Mouse (Mus musculus) midbrain, embryonic 10.5 days (tissue): ENCODE results near the gene Prpf6. TPM values are rescaled to one million over a fixed set of nuclear protein-coding genes. Genes with fewer than 3 reads are reported as not detected.

Experiments
- DNase-seq: peaks from one replicate; pipeline ENCODE4 v3.0.0-alpha.2; 2017; ENCODE audit warnings: low spot score
- H3K27ac ChIP-seq: fragments of 300-500 bp; sonication (generic); replicated peaks from 2 replicates; pipeline ENCODE4 v1.5.1; 2016; ENCODE audit warnings: mild to moderate bottlenecking
- H3K27me3 ChIP-seq: fragments of 300-500 bp; sonication (generic); 2 replicates; pipeline ENCODE4 v1.6.1; 2016; ENCODE audit warnings: low read depth, mild to moderate bottlenecking; ENCODE audit not compliant: poor library complexity, severe bottlenecking
- H3K36me3 ChIP-seq: fragments of 300-500 bp; sonication (generic); 2 replicates; pipeline ENCODE4 v1.6.1; 2016; ENCODE audit warnings: mild to moderate bottlenecking, moderate library complexity
- H3K4me1 ChIP-seq: fragments of 300-500 bp; sonication (generic); 2 replicates; pipeline ENCODE4 v1.6.1; 2016
- H3K4me3 ChIP-seq: fragments of 300-500 bp; sonication (generic); 2 replicates; pipeline ENCODE4 v1.5.1; 2016; ENCODE audit warnings: mild to moderate bottlenecking, moderate library complexity
- H3K9me3 ChIP-seq: fragments of 300-500 bp; sonication (generic); replicated peaks from 2 replicates; pipeline ENCODE4 v1.6.1; 2016; ENCODE audit warnings: mild to moderate bottlenecking
- WGBS: fragments of 180-500 bp; shearing (Covaris S2); methylation state at CpG from one replicate; pipeline ENCODE4 v1.1.7; 2016; 5-methylcytosine and 5-hydroxymethylcytosine counted together
- polyA plus RNA-seq: library from polyadenylated mRNA; unstranded; fragments of >200 nt; fragmentation: Nextera tagmentation; extraction: Ambion mirVana; gene quantifications from 2 replicates; pipeline ENCODE4 v1.2.1, GENCODE M21; 2016

The Prpf6 gene
- polyA plus RNA-seq: 82.0 and 85.4 TPM in 2 replicates

GRCm38 (mm10) chr2:181591528-181592085 lies at the start of gene Prpf6:
TSS of gene Prpf6 (plus strand) at chr2:181591868.
- H3K27ac ChIP-seq: peak within 1 kb of the TSS; percentile 94
- peaks cover 30% of the 10 kb centered on the region for H3K4me1 ChIP-seq
- WGBS: 22% methylated on average over 5 of the region's 5 CpGs
- no peaks in the 10 kb centered on the region for H3K9me3 ChIP-seq
- H3K36me3 ChIP-seq: peaks cover 54% of the 10 kb centered on the region
- peak within 1 kb of the TSS; percentile 97 for H3K4me3 ChIP-seq
- H3K27me3 ChIP-seq: no peaks in the 10 kb centered on the region
- no peak for DNase-seq

DNA sequence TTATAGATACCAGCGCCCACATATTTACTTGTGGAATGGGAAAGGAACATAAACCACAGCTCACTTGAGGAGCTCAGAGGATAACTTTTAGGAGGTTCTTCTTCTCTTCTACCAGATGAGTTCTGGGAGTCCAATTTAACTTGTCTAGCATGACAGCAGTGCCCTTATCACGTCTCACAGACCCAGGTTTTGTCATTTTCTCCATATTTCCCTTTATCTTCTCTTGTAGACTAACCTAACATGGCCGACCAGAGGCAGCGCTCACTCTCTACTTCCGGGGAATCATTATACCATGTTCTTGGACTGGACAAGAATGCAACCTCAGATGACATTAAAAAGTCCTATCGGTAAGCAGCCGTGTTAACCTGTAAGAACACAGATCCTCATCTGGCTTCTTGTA lies 45.5 kb upstream of the Prpf6 start:
- DNase-seq: no peak
- Histone ChIP-seq H3K9me3 (no peaks in the 10 kb centered on the region), H3K4me1 (no peaks in the 10 kb centered on the region), H3K36me3 (peaks cover 71% of the 10 kb centered on the region), H3K27me3 (no peaks in the 10 kb centered on the region), H3K27ac (no peak overlapping the region), H3K4me3 (no peak overlapping the region)
- WGBS: 94% methylated on average over 7 of the region's 7 CpGs

DNA sequence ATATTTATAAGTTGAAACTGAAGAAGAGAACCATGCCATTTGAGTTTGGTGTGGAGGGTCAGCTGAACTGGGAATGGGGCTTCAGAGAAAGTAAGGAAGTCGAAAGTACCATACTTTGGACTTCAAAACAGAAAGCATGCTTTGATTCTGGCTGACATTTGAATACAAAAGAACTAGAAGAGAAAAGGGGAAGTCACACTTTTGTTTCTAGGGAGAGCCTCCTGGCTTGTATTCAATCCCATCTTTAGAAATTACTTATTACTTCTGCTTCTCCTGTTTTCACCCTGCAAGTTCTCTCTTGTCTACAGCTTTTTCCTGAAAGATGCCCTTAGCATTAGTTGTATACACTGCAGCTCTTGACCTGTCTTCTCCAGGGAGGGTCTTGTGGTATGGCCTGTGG lies 43.4 kb upstream of the Prpf6 start:
- H3K9me3 ChIP-seq: no peaks in the 10 kb centered on the region
- H3K4me1 ChIP-seq: no peaks in the 10 kb centered on the region
- H3K4me3 ChIP-seq: no peak overlapping the region
- no peak for DNase-seq
- peaks cover 82% of the 10 kb centered on the region for H3K36me3 ChIP-seq
- no peaks in the 10 kb centered on the region for H3K27me3 ChIP-seq
- H3K27ac ChIP-seq: no peak overlapping the region
- WGBS: 85% methylated on average over 1 of the region's 1 CpGs

DNA sequence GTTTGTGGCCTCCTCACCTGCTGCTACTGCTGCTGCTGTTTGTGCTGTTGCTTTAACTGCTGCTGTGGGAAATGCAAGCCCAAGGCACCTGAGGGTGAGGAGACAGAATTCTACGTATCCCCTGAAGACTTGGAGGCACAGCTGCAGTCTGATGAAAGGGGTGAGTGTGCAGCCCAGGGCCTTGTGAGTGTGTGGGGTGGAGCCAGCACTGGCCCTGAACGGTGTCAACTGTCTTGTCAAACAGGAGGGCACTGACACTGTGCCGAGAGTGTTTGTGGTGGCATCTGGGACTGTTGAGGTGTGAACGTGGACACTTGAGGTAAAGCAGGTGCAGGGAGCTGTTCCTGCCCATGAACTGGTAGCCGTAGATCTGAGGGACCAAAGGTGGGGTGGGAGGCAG lies 43.0 kb upstream of the Prpf6 start:
- DNase-seq: no peak
- Histone ChIP-seq H3K36me3 (peaks cover 87% of the 10 kb centered on the region), H3K9me3 (no peaks in the 10 kb centered on the region)

DNA sequence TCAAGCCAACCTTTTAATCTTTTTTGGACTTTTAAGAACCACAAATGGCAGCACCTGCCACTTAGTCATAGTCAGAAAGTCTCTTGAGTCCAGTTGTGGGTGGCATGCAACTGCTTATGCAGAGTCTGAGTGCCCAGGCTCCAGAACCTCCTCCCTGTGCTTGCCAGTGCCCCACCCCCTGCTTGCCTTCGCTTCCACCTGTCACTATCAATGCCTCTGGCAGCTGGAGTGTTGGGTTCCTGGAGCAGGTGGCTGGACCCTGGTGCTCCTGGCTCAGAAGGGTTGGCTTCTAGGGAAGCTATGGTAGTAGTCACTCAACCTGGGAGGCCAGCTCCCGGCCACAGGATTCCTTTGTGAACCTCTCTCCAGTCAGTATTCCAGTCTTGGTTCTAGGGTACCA lies 41.4 kb upstream of the Prpf6 start:
- no peaks in the 10 kb centered on the region for H3K27me3 ChIP-seq
- no peaks in the 10 kb centered on the region for H3K9me3 ChIP-seq
- no peak overlapping the region for H3K4me3 ChIP-seq
- 95% methylated on average over 2 of the region's 2 CpGs for WGBS
- peaks cover 92% of the 10 kb centered on the region for H3K36me3 ChIP-seq
- no peaks in the 10 kb centered on the region for H3K4me1 ChIP-seq
- no peak for DNase-seq
- H3K27ac ChIP-seq: no peak overlapping the region

More for the DNA sequence above, 43.0 kb upstream of the Prpf6 start:
- WGBS: 86% methylated on average over 5 of the region's 5 CpGs
- Histone ChIP-seq H3K4me1 (no peaks in the 10 kb centered on the region), H3K27ac (no peak overlapping the region), H3K27me3 (no peaks in the 10 kb centered on the region), H3K4me3 (no peak overlapping the region)

- Histone ChIP-seq H3K9me3 (no peaks in the 10 kb centered on the region), H3K4me3 (no peak overlapping the region), H3K27me3 (no peaks in the 10 kb centered on the region), H3K4me1 (no peaks in the 10 kb centered on the region), H3K36me3 (peaks cover 61% of the 10 kb centered on the region), H3K27ac (no peak overlapping the region)
- no peak for DNase-seq
These were observed 37.9 kb upstream of the Prpf6 start for GRCm38 (mm10) chr2:181553772-181554171.

DNA sequence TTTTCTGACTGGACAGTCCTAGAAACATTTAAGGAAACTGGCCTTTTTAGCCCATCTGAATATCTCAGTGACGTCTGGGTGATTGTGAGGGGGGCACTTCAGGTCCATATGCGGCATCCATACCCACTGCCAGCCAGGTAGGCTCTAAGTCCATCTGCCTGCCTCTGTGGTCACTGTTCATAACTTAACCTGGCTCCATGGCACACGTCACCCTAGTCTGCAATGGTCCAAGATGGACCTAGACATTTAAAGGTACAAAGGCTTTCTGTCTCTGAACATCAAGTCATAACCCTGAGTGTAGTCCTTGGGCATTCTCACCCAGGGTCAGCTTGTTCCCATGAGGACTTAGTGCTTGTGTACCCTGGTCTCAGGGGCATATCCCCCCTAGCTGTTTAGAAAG lies 24.3 kb upstream of the Prpf6 start:
- 88% methylated on average over 3 of the region's 3 CpGs for WGBS
- Histone ChIP-seq H3K27ac (no peak overlapping the region), H3K4me1 (0 out of 2 replicates have a peak, but pooled peaks cover 3% of the 10 kb centered on the region), H3K9me3 (no peaks in the 10 kb centered on the region), H3K4me3 (no peak overlapping the region), H3K36me3 (peaks cover 5% of the 10 kb centered on the region), H3K27me3 (no peaks in the 10 kb centered on the region)
- no peak for DNase-seq

DNA sequence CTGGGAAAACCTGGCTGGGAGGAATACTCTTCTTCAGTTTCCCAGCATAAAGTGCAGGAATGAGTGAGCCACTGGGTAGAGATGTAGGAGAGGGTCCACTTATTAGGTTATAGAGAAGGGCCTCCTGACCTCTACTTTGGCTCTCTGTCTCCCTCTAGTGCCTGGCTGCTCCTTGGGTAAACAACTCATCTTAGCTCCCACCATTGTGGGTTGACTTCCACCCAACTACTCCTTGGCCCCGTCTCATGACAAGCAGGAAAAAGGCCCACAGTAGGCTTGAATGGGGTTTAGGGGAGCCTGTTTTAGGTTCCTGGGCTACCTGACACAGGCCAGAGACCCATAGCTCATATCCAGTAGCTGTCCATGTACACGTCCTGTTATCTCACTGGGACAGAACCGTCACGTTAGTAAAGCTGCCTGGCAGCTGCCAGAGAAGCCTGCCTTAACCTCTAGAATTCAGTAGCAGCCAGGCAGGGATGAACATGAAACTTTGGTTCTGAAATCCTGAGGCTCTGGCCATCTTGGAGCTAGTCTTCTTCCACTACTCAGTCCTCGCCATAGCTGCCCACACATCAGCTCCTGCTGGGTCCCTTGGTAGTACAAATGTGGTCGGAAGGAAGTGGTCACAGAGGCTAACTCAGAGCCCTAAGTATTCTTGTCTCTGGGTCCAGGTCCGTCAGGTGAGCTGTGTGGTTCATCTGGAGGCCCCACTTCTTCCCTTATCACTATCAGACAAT lies 23.2 kb upstream of the Prpf6 start:
- Histone ChIP-seq H3K4me3 (no peak overlapping the region), H3K36me3 (peaks cover 16% of the 10 kb centered on the region), H3K4me1 (0 out of 2 replicates have a peak, but pooled peaks cover 3% of the 10 kb centered on the region), H3K27me3 (no peaks in the 10 kb centered on the region), H3K27ac (no peak overlapping the region), H3K9me3 (no peaks in the 10 kb centered on the region)
- WGBS: 81% methylated on average over 7 of the region's 7 CpGs
- no peak for DNase-seq

- 0 out of 2 replicates have a peak, but pooled peaks cover 3% of the 10 kb centered on the region for H3K4me1 ChIP-seq
- H3K36me3 ChIP-seq: peaks cover 29% of the 10 kb centered on the region
- H3K4me3 ChIP-seq: no peak overlapping the region
- no peaks in the 10 kb centered on the region for H3K9me3 ChIP-seq
- no peak overlapping the region for H3K27ac ChIP-seq
- WGBS: 94% methylated on average over 10 of the region's 10 CpGs
- no peak for DNase-seq
- H3K27me3 ChIP-seq: no peaks in the 10 kb centered on the region
These were observed 21.8 kb upstream of the Prpf6 start for GRCm38 (mm10) chr2:181569856-181570255.

DNA sequence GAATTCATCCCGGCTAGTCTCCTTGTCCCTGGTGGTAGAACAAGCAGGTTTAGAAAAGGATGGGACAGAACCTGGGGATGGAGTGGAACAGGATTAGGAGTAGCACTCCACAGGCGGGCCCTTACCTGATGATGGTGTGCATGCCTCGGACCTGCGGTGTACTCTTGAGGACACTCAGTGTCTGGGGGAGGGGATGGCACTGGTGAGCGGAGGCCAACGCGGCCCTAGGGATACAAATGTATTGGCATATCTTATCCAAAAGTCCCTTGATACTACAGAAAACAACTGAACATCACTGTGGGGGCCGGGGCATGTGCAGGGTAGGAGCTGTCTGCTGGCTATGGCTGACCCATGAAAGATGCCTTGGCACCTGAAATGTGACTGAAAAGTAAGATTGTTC lies 21.3 kb upstream of the Prpf6 start:
- Histone ChIP-seq H3K4me3 (no peak overlapping the region), H3K27ac (no peak overlapping the region), H3K4me1 (0 out of 2 replicates have a peak, but pooled peaks cover 3% of the 10 kb centered on the region), H3K27me3 (no peaks in the 10 kb centered on the region), H3K9me3 (no peaks in the 10 kb centered on the region), H3K36me3 (peaks cover 29% of the 10 kb centered on the region)
- WGBS: 93% methylated on average over 8 of the region's 8 CpGs
- no peak for DNase-seq

DNA sequence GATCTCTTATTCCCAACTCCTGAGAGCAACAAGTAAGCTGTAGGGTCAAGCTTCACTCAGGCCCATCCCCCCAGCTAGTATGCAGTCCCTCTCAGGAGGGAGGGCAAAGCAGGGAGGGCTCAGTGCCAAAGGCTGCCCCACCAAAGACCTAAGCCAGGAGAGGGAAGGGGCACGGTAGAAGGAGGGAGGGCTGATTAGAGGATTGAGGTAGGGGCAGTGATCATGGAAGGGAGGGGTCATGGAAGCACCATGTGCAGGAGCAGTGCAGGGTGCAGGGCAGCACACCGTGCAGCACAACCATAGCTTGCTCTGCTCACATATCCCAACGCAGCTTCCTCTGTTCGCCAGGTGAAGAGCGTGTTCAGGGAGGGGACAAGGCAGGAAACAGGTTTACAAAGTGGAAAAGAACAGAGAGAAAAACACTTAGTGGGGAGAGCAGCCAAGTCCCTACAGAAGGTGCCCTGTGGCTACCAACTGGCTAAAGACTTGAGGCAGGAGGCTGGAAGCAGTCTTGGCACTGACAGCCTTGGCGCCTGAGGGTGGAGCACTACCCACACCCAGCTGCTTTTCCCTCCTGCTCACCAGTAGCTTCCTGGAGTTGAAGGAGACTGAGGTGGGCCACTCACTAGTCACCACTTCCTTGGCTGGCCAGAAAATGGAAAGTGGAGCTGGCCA lies 20.6 kb upstream of the Prpf6 start:
- H3K36me3 ChIP-seq: peaks cover 29% of the 10 kb centered on the region
- H3K9me3 ChIP-seq: no peaks in the 10 kb centered on the region
- 71% methylated on average over 6 of the region's 6 CpGs for WGBS
- no peak overlapping the region for H3K27ac ChIP-seq
- 0 out of 2 replicates have a peak, but pooled peaks cover 3% of the 10 kb centered on the region for H3K4me1 ChIP-seq
- DNase-seq: no peak
- H3K4me3 ChIP-seq: no peak overlapping the region
- no peaks in the 10 kb centered on the region for H3K27me3 ChIP-seq

- H3K27me3 ChIP-seq: no peaks in the 10 kb centered on the region
- no peaks in the 10 kb centered on the region for H3K9me3 ChIP-seq
- H3K27ac ChIP-seq: no peak overlapping the region
- peak; percentile 8 for DNase-seq
- no peak overlapping the region for H3K4me3 ChIP-seq
- H3K36me3 ChIP-seq: peaks cover 29% of the 10 kb centered on the region
- H3K4me1 ChIP-seq: 0 out of 2 replicates have a peak, but pooled peaks cover 3% of the 10 kb centered on the region
- WGBS: 90% methylated on average over 11 of the region's 11 CpGs
These were observed 19.6 kb upstream of the Prpf6 start for GRCm38 (mm10) chr2:181571941-181572670.
